ENCODE assay signal across 28 mouse cellular contexts in the genomic region with DNA sequence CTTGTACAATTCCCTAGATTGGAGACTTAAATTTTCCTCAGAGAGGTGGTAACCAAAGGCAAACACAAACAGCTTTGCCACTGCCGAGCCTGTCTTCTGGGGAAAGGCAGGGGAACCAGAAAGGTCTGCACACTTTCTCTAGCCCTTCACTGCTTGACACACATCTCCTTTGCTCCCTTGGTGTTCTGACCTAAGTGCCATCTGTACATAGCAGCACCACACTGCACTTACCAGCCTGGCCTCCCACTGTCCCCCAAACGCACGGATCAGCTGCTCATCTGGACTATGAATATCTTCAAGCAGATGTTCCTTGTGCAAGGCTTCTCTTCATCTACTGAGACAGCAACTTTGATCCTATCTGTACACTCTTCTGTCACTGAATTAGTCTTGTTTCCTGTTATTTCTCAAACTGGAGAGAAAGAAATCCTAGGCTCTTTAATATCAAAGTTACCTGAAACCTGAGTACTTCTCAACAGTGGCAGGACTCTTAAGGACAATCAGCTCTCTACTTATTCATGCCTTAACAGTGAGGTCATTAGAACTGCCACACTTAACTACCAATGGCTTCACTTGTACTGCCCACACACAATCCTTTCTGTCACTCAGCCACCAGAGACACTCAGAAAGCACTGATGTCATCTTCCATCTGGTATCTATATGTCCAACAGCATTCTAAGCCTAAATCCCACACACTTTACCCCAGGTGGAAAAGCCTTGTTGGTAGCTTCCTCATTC.
DNase-seq lines count a peak whose midpoint lies in the region; ATAC-seq and TF ChIP-seq lines count a peak whose summit lies in the region.
"Had no signal": no experiment of that assay in that cellular context is flagged by ENCODE, and none has a peak within 500 bp of the region (broad histone marks: within the 10 kb centered on the region; RNA-seq: fewer than 3 reads in every experiment).

No protein-coding gene starts in this region.

- H3K4me3 ChIP-seq in embryonic facial prominence, embryonic 14.5 days (ENCODE audit: low read depth, low read length) = no peak overlapping the region
- no peak overlapping the region for H3K4me3 ChIP-seq in embryonic facial prominence, embryonic 10.5 days
- H3K4me3 ChIP-seq in heart, embryonic 14.5 days (ENCODE audit: control insufficient read depth in 1 of 2, insufficient read depth in 1 of 2, low read depth in 1 of 2, low read length in 2 of 2) = no peak overlapping the region
- no peak overlapping the region for H3K4me3 ChIP-seq in heart, adult 2 months
- H3K4me3 ChIP-seq in lung, embryonic 14.5 days (ENCODE audit: low read depth, low read length) = no peak overlapping the region
- H3K4me3 ChIP-seq in kidney, embryonic 16.5 days (ENCODE audit: low read length) = no peak overlapping the region
- H3K4me3 ChIP-seq: hindbrain, embryonic 10.5 days; hindbrain, embryonic 15.5 days; liver, embryonic 12.5 days; megakaryocyte, embryonic 14.5 days; midbrain, embryonic 12.5 days; myocyte; neural tube, embryonic 12.5 days had no signal

- 56% methylated on average over 3 of the region's 3 CpGs for WGBS in embryonic facial prominence, embryonic 14.5 days
- 75% methylated on average over 3 of the region's 3 CpGs for WGBS in embryonic facial prominence, embryonic 10.5 days
- 33% methylated on average over 3 of the region's 3 CpGs for WGBS in heart, embryonic 14.5 days
- WGBS in heart, adult 2 months = 75% methylated on average over 3 of the region's 3 CpGs
- 43% methylated on average over 3 of the region's 3 CpGs for WGBS in lung, embryonic 14.5 days
- 63% methylated on average over 3 of the region's 3 CpGs for WGBS in kidney, embryonic 16.5 days

- intact Hi-C loops in heart, adult 2 months (cut with DNase I) = no loop called here

- H3K27me3 ChIP-seq in embryonic facial prominence, embryonic 14.5 days (replicated peaks; ENCODE audit: control insufficient read depth, insufficient read depth, low read length) = no peaks in the 10 kb centered on the region
- H3K27me3 ChIP-seq in embryonic facial prominence, embryonic 10.5 days (replicated peaks; ENCODE audit: low read depth, poor library complexity, severe bottlenecking) = no peaks in the 10 kb centered on the region
- no peaks in the 10 kb centered on the region for H3K27me3 ChIP-seq in heart, embryonic 14.5 days (ENCODE audit: control insufficient read depth, insufficient read depth, low read length)
- no peaks in the 10 kb centered on the region for H3K27me3 ChIP-seq in heart, adult 2 months (ENCODE audit: control insufficient read depth, insufficient read depth, low read length)
- H3K27me3 ChIP-seq in lung, embryonic 14.5 days (ENCODE audit: insufficient read depth, low read length) = no peaks in the 10 kb centered on the region
- no peaks in the 10 kb centered on the region for H3K27me3 ChIP-seq in kidney, embryonic 16.5 days (ENCODE audit: insufficient read depth, low read length)
- H3K27me3 ChIP-seq: hindbrain, embryonic 15.5 days; liver, embryonic 12.5 days; megakaryocyte, embryonic 14.5 days; midbrain, embryonic 12.5 days; neural tube, embryonic 12.5 days had no signal

- 0 out of 2 replicates have a peak, but pooled peaks have one; percentile 62 for ATAC-seq in embryonic facial prominence, embryonic 14.5 days (ENCODE audit: low read depth)
- no peak for ATAC-seq in heart, embryonic 14.5 days (ENCODE audit: insufficient number of reproducible peaks, insufficient read depth, low FRiP score, low read depth)
- ATAC-seq in lung, embryonic 14.5 days (ENCODE audit: insufficient read depth) = peak; percentile 97
- no peak for ATAC-seq in kidney, embryonic 16.5 days (ENCODE audit: low FRiP score, low TSS enrichment)
- ATAC-seq: forebrain, embryonic 14.5 days; inflammation-experienced regulatory T-cells, adult 6 months; liver, embryonic 12.5 days; liver, postnatal 0 days had no signal

- no peak overlapping the region for H3K9ac ChIP-seq in embryonic facial prominence, embryonic 14.5 days (ENCODE audit: low read depth, low read length)
- H3K9ac ChIP-seq in heart, embryonic 14.5 days (ENCODE audit: low read length) = no peak overlapping the region; the same call in 1 of the 2 replicates
- no peak overlapping the region for H3K9ac ChIP-seq in heart, adult 2 months (ENCODE audit: low read depth, low read length)
- H3K9ac ChIP-seq in lung, embryonic 14.5 days = no peak overlapping the region
- H3K9ac ChIP-seq in kidney, embryonic 16.5 days (replicated peaks; ENCODE audit: low read length) = no peak overlapping the region
- H3K9ac ChIP-seq: hindbrain, embryonic 15.5 days; liver, embryonic 12.5 days; liver, postnatal 0 days; midbrain, embryonic 12.5 days; neural tube, embryonic 12.5 days had no signal

- no peaks in the 10 kb centered on the region for H3K79me2 ChIP-seq in heart, adult 2 months (replicated peaks; ENCODE audit: control insufficient read depth, insufficient read depth, low read length)

- H3K36me3 ChIP-seq in embryonic facial prominence, embryonic 14.5 days (ENCODE audit: control insufficient read depth, insufficient read depth, low read length) = no peaks in the 10 kb centered on the region
- peaks cover 18% of the 10 kb centered on the region for H3K36me3 ChIP-seq in embryonic facial prominence, embryonic 10.5 days (replicated peaks)
- H3K36me3 ChIP-seq in heart, embryonic 14.5 days (ENCODE audit: control insufficient read depth, insufficient read depth, low read length) = peaks cover 4% of the 10 kb centered on the region; the same call in 1 of the 2 replicates
- no peaks in the 10 kb centered on the region for H3K36me3 ChIP-seq in heart, adult 2 months (ENCODE audit: control insufficient read depth, insufficient read depth, low read length)
- H3K36me3 ChIP-seq in lung, embryonic 14.5 days (ENCODE audit: insufficient read depth) = no peaks in the 10 kb centered on the region
- H3K36me3 ChIP-seq in kidney, embryonic 16.5 days (ENCODE audit: insufficient read depth, low read length) = 0 out of 2 replicates have a peak, but pooled peaks cover 4% of the 10 kb centered on the region
- H3K36me3 ChIP-seq: hindbrain, embryonic 15.5 days; midbrain, embryonic 12.5 days; neural tube, embryonic 12.5 days had no signal

- H3K27ac ChIP-seq in embryonic facial prominence, embryonic 14.5 days (replicated peaks; ENCODE audit: low read depth, low read length) = no peak overlapping the region
- H3K27ac ChIP-seq in embryonic facial prominence, embryonic 10.5 days (replicated peaks) = no peak overlapping the region
- H3K27ac ChIP-seq in heart, embryonic 14.5 days (replicated peaks in 1 of 2; ENCODE audit: control insufficient read depth in 1 of 2, insufficient read depth in 1 of 2, low read depth in 2 of 2, low read length in 2 of 2) = peak overlapping the region; percentile 28 to 72; a peak in 2 of 4 replicates
- no peak overlapping the region for H3K27ac ChIP-seq in heart, adult 2 months
- H3K27ac ChIP-seq in lung, embryonic 14.5 days (ENCODE audit: low read depth) = peak overlapping the region; percentile 66
- no peak overlapping the region for H3K27ac ChIP-seq in kidney, embryonic 16.5 days (ENCODE audit: low read length)
- H3K27ac ChIP-seq: hindbrain, embryonic 10.5 days; hindbrain, embryonic 15.5 days; liver, embryonic 12.5 days; midbrain, embryonic 12.5 days; neural tube, embryonic 12.5 days had no signal

- no peak for TF ChIP-seq CTCF in heart, adult 2 months (IDR thresholded peaks at IDR 0.05)
- TF ChIP-seq CTCF in lung, embryonic 14.5 days (IDR thresholded peaks at IDR 0.05; ENCODE audit: low read depth) = no peak

- no peaks in the 10 kb centered on the region for H3K4me1 ChIP-seq in embryonic facial prominence, embryonic 14.5 days (ENCODE audit: control insufficient read depth, insufficient read depth, low read length)
- H3K4me1 ChIP-seq in embryonic facial prominence, embryonic 10.5 days = no peaks in the 10 kb centered on the region
- peaks cover 3 to 8% of the 10 kb centered on the region in 2 experiments; a peak in 2 of 4 replicates for H3K4me1 ChIP-seq in heart, embryonic 14.5 days (ENCODE audit: control insufficient read depth in 2 of 2, insufficient read depth in 2 of 2, low read length in 2 of 2)
- H3K4me1 ChIP-seq in heart, adult 2 months (ENCODE audit: control insufficient read depth, insufficient read depth, low read length) = peaks cover 2% of the 10 kb centered on the region
- H3K4me1 ChIP-seq in lung, embryonic 14.5 days (ENCODE audit: insufficient read depth) = no peaks in the 10 kb centered on the region
- H3K4me1 ChIP-seq in kidney, embryonic 16.5 days (ENCODE audit: insufficient read depth, low read length) = no peaks in the 10 kb centered on the region
- H3K4me1 ChIP-seq: hindbrain, embryonic 10.5 days; hindbrain, embryonic 15.5 days; midbrain, embryonic 12.5 days; neural tube, embryonic 12.5 days had no signal

- TF ChIP-seq EP300 in heart, adult 2 months (IDR thresholded peaks at IDR 0.05; ENCODE audit: insufficient read depth, low read depth, low read length) = no peak

- no peak overlapping the region for H3K4me2 ChIP-seq in embryonic facial prominence, embryonic 14.5 days (ENCODE audit: low read depth, low read length)
- peak overlapping the region; percentile 32 for H3K4me2 ChIP-seq in heart, embryonic 14.5 days (ENCODE audit: low read length)
- H3K4me2 ChIP-seq in lung, embryonic 14.5 days = no peak overlapping the region; the same call in 1 of the 2 replicates
- no peak overlapping the region for H3K4me2 ChIP-seq in kidney, embryonic 16.5 days (replicated peaks; ENCODE audit: low read depth, low read length)
- H3K4me2 ChIP-seq: hindbrain, embryonic 15.5 days; liver, embryonic 12.5 days; midbrain, embryonic 12.5 days; neural tube, embryonic 12.5 days had no signal

- TF ChIP-seq POLR2A in heart, adult 2 months (IDR thresholded peaks at IDR 0.05; ENCODE audit: insufficient read depth, low read depth, low read length) = no peak

- no peaks in the 10 kb centered on the region for H3K9me3 ChIP-seq in embryonic facial prominence, embryonic 14.5 days (ENCODE audit: control insufficient read depth, low read length)
- 0 out of 2 replicates have a peak, but pooled peaks cover 4% of the 10 kb centered on the region for H3K9me3 ChIP-seq in embryonic facial prominence, embryonic 10.5 days
- no peaks in the 10 kb centered on the region for H3K9me3 ChIP-seq in heart, embryonic 14.5 days (ENCODE audit: control insufficient read depth, low read length)
- no peaks in the 10 kb centered on the region for H3K9me3 ChIP-seq in lung, embryonic 14.5 days (ENCODE audit: low read depth, low read length)
- no peaks in the 10 kb centered on the region for H3K9me3 ChIP-seq in kidney, embryonic 16.5 days (ENCODE audit: low read length)
- H3K9me3 ChIP-seq: hindbrain, embryonic 10.5 days; hindbrain, embryonic 15.5 days; midbrain, embryonic 12.5 days; neural tube, embryonic 12.5 days had no signal

- no peak for DNase-seq in embryonic facial prominence, embryonic 14.5 days (ENCODE audit: low spot score)
- no peak for DNase-seq in embryonic facial prominence, embryonic 10.5 days (ENCODE audit: low spot score)
- no peak for DNase-seq in heart, adult 2 months
- peak; percentile 24 for DNase-seq in lung, embryonic 14.5 days
- no peak for DNase-seq in lung, postnatal 4 days
- peak; percentile 24 for DNase-seq in lung, postnatal 25 days (ENCODE audit: low spot score)
- DNase-seq: adrenal gland, postnatal 36 days; cerebellum, adult 18-20 months; cerebellum, postnatal 10 days; gastrocnemius, postnatal 14 days; heart, adult 11 months; kidney, adult 11 months; kidney, postnatal 25 days; liver, postnatal 0 days; right cerebral cortex, adult 18-20 months; spleen, adult 18-20 months; thymus, postnatal 14 days had no signal

Comparison
In these comparisons a context has a peak if more than half of its experiments do, and no peak if none do; other contexts are left out.
1. DNase-seq: peak in lung, embryonic 14.5 days (single experiment) and lung, postnatal 25 days (single experiment); none in embryonic facial prominence, embryonic 14.5 days (single experiment), embryonic facial prominence, embryonic 10.5 days (single experiment), heart, adult 2 months (0 of 2) and lung, postnatal 4 days (0 of 2).
2. H3K27ac ChIP-seq: peak in heart, embryonic 14.5 days (2 of 2) and lung, embryonic 14.5 days (single experiment); none in embryonic facial prominence, embryonic 14.5 days (single experiment), embryonic facial prominence, embryonic 10.5 days (single experiment), heart, adult 2 months (single experiment) and kidney, embryonic 16.5 days (single experiment).
3. ATAC-seq: peak in embryonic facial prominence, embryonic 14.5 days (single experiment) and lung, embryonic 14.5 days (single experiment); none in heart, embryonic 14.5 days (single experiment) and kidney, embryonic 16.5 days (single experiment).